Mouse (Mus musculus): ENCODE data around the gene Kansl2. TPM values are rescaled to one million over a fixed set of nuclear protein-coding genes. Genes with fewer than 3 reads are reported as not detected.
A peak's percentile ranks its signal among the peaks of the same experiment; 100 is the strongest.

The Kansl2 gene
- total RNA-seq (2014; rRNA removed) (53.3 and 69.6 TPM in 2 replicates), polyA plus RNA-seq (2015; fragmentation: Nextera tagmentation; extraction: Ambion mirVana) (95.1 and 96.8 TPM in 2 replicates)

DNA sequence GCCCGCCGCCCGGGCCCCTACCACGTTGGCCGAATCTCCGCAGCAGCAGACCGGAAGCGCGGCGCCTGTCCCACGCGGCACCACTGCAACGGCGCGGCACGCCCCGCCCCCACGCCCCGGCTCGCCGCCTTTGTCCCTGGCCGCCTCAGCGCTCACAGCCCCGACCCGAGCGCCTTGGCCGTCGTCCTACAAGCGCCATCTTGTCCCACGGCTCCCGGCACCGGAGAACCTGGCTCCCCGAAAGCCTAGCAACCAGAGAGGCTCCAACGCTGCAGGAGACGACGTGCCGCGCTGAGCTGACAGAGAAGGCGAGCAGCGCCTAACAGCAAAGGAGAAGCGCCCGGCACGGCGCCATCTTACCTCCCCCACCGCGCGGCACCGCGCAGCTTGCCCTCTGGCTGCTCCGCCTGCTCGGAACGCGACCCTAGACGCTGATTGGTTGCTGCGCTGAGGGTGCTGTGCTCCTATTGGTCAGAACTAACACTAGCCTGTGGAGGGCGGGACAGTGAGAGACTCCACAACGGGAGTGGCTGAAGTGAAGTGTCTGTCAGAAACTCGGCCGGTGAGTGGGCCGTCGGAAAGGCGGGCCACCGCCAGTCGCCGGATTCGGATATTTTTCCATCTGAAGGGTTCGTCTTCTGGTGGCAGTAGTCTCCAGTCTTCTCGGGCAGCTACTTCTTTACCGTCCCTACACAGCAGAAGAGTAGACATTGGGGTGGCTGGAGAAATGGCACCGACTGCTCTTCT, at the start of gene Kansl2:
Kansl2 (minus strand) TSS at position 384 of the 747 bp plus-strand sequence.
- peak within 1 kb of the TSS; percentile 100 for H3K27ac ChIP-seq
- H3K4me1 ChIP-seq (ENCODE audit: insufficient read depth, low read length) = peaks cover 4% of the 10 kb centered on the region
- H3K4me2 ChIP-seq (ENCODE audit: low read depth, low read length) = peak within 1 kb of the TSS; percentile 91
- peak within 1 kb of the TSS; percentile 84 for H3K4me3 ChIP-seq (ENCODE audit: low read length)
- WGBS = 0% methylated on average over 61 of the region's 70 CpGs
- peak; percentile 28; the same call in 1 of the 2 replicates for TF ChIP-seq CTCF (IDR thresholded peaks at IDR 0.05; ENCODE audit: low read depth)
- ATAC-seq (peak; percentile 100), DNase-seq (ENCODE audit: low spot score) (peak; percentile 99)
- H3K36me3 ChIP-seq (ENCODE audit: insufficient read depth, low read length) = peaks cover 13% of the 10 kb centered on the region
- no peaks in the 10 kb centered on the region for H3K27me3 ChIP-seq (ENCODE audit: insufficient read depth, low read length)
- H3K9ac ChIP-seq (replicated peaks; ENCODE audit: low read length) = peak within 1 kb of the TSS; percentile 94
- H3K9me3 ChIP-seq (ENCODE audit: low read length) = no peaks in the 10 kb centered on the region

DNA sequence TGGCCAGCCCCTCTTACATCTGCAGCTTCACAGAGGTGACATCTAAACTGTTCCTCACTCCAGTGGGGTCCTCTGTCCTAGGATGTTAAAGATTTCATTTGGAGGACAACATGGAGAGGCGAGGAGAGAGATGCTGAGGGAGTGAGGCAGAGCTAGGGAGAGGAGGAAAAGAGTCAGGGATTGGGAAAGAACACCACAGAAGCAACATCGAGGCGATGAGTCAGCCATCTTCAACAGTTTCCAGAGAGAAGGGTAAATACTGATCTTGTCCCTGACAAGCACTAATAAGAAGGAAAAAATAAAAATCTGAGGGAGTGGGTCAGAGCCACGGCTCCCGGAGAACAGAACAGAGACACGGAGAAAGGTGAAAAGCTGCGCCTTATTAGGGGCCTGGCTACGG, 48.9 kb upstream of the Kansl2 start:
- no peak for DNase-seq (ENCODE audit: low spot score)
- no peaks in the 10 kb centered on the region for H3K36me3 ChIP-seq (ENCODE audit: insufficient read depth, low read length)
- no peaks in the 10 kb centered on the region for H3K9me3 ChIP-seq (ENCODE audit: low read length)
- WGBS = 80% methylated on average over 8 of the region's 8 CpGs
- H3K4me2 ChIP-seq (ENCODE audit: low read depth, low read length) = no peak overlapping the region
- no peaks in the 10 kb centered on the region for H3K4me1 ChIP-seq (ENCODE audit: insufficient read depth, low read length)
- no peak overlapping the region for H3K27ac ChIP-seq
- no peaks in the 10 kb centered on the region for H3K27me3 ChIP-seq (ENCODE audit: insufficient read depth, low read length)
- no peak overlapping the region for H3K9ac ChIP-seq (replicated peaks; ENCODE audit: low read length)
- no peak for TF ChIP-seq CTCF (IDR thresholded peaks at IDR 0.05; ENCODE audit: low read depth)
- ATAC-seq = no peak
- H3K4me3 ChIP-seq (ENCODE audit: low read length) = no peak overlapping the region

DNA sequence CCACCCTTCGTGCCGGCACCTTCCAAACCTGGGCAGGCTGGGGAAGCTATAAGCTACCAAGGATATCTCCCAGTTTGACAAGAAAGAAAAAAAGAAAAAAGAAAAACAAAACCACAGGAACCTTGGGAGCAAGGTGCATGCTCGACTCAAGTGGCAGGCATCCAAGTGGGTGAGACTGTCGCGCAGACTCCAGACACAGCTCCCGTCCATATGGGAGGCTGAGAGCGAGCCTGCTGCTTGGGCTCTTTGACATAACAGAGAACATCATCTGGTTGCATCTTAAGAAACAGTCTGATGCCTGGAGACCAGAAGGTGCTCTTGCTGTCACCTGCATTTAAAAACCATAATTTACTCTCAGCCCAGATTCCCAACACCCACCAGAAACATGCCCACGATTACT, 48.3 kb upstream of the Kansl2 start:
- Histone ChIP-seq H3K36me3 (ENCODE audit: insufficient read depth, low read length) (no peaks in the 10 kb centered on the region), H3K9me3 (ENCODE audit: low read length) (no peaks in the 10 kb centered on the region), H3K27me3 (ENCODE audit: insufficient read depth, low read length) (no peaks in the 10 kb centered on the region), H3K4me2 (ENCODE audit: low read depth, low read length) (no peak overlapping the region), H3K27ac (no peak overlapping the region), H3K4me1 (ENCODE audit: insufficient read depth, low read length) (no peaks in the 10 kb centered on the region), H3K9ac (replicated peaks; ENCODE audit: low read length) (no peak overlapping the region), H3K4me3 (ENCODE audit: low read length) (no peak overlapping the region)
- no peak for TF ChIP-seq CTCF (IDR thresholded peaks at IDR 0.05; ENCODE audit: low read depth)
- no peak for ATAC-seq
- no peak for DNase-seq (ENCODE audit: low spot score)
- WGBS = 71% methylated on average over 8 of the region's 8 CpGs

DNA sequence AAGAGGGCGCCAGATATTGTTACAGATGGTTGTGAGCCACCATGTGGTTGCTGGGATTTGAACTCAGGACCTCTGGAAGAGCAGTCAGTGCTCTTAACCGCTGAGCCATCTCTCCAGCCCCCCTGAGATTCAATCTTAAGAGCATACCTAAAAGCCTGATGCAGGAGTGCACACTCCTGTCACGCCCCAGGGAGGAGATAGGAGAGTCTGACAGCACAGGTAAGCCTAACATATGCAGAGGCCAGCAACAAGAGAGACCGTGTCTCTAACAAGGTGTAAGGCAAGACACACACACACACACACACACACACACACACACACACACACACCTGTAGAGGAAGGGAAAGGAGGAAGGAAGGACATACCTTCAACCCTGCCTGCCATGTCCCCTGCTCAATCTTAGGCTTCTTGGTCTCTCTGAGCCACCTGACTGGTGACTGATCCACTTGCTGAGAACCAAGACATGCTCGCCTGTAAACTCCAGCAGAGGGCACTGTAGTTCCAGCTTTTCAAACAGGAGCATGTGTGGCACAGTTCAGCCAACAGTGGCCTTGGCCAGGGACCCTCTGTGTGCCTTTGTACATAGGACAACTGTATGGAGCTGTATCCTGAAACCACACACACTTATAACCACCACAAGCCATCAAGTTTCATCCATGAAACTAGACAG, 45.9 kb upstream of the Kansl2 start:
- Histone ChIP-seq H3K4me1 (ENCODE audit: insufficient read depth, low read length) (no peaks in the 10 kb centered on the region), H3K27me3 (ENCODE audit: insufficient read depth, low read length) (no peaks in the 10 kb centered on the region), H3K27ac (no peak overlapping the region), H3K4me2 (ENCODE audit: low read depth, low read length) (no peak overlapping the region), H3K4me3 (ENCODE audit: low read length) (no peak overlapping the region), H3K36me3 (ENCODE audit: insufficient read depth, low read length) (no peaks in the 10 kb centered on the region), H3K9me3 (ENCODE audit: low read length) (no peaks in the 10 kb centered on the region), H3K9ac (replicated peaks; ENCODE audit: low read length) (no peak overlapping the region)
- ATAC-seq (peak; percentile 88), DNase-seq (ENCODE audit: low spot score) (peak; percentile 93)
- TF ChIP-seq CTCF (IDR thresholded peaks at IDR 0.05; ENCODE audit: low read depth) = peak; percentile 94
- whole genome bisulfite sequencing = 44% methylated on average over 4 of the region's 5 CpGs

DNA sequence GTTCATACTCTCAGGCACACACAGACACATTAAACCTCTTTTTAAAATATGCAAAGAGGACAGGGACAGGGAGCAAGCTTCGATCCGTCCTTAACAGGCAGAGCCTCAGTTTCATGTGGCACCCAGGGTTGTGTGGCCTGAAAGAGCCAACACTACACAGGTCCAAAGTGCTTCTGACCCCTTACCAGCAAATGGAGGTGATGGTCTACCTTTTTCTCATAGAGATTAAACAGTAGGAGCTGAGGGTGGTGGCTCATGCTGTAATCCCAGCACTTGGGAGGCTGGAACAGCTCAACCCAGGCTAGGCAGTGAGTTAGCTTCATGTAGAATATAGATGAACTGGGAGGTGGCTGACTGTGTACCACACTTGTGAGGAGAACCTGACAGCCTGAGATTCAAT, 45.2 kb upstream of the Kansl2 start:
- DNase-seq (ENCODE audit: low spot score) = no peak
- Histone ChIP-seq H3K9me3 (ENCODE audit: low read length) (no peaks in the 10 kb centered on the region), H3K27me3 (ENCODE audit: insufficient read depth, low read length) (no peaks in the 10 kb centered on the region), H3K4me3 (ENCODE audit: low read length) (no peak overlapping the region), H3K4me2 (ENCODE audit: low read depth, low read length) (no peak overlapping the region), H3K9ac (replicated peaks; ENCODE audit: low read length) (no peak overlapping the region), H3K36me3 (ENCODE audit: insufficient read depth, low read length) (no peaks in the 10 kb centered on the region), H3K4me1 (ENCODE audit: insufficient read depth, low read length) (no peaks in the 10 kb centered on the region), H3K27ac (no peak overlapping the region)
- ATAC-seq = no peak
- WGBS = 51% methylated on average over 2 of the region's 2 CpGs
- no peak for TF ChIP-seq CTCF (IDR thresholded peaks at IDR 0.05; ENCODE audit: low read depth)

DNA sequence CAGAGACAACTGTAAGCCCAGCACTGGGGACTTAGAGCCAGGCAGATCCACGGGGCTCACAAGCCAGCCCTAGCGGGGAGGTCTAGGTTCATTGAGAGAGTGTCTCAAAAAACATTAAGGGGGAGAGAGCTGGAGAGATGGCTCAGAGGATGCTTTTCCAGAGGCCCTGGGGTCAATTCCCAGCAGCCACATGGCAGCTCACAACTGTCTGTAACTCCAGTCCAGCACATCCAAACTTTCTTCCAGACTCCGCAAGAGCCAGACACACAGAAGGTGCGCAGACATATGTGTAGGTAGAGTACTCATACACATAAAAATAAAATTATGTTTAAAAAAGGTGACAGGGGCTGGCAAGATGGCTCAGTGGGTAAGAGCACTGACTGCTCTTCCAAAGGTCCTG, 39.2 kb upstream of the Kansl2 start:
- Histone ChIP-seq H3K27me3 (ENCODE audit: insufficient read depth, low read length) (no peaks in the 10 kb centered on the region), H3K9me3 (ENCODE audit: low read length) (no peaks in the 10 kb centered on the region), H3K36me3 (ENCODE audit: insufficient read depth, low read length) (no peaks in the 10 kb centered on the region), H3K4me1 (ENCODE audit: insufficient read depth, low read length) (peaks cover 6% of the 10 kb centered on the region; the same call in 1 of the 2 replicates), H3K4me2 (ENCODE audit: low read depth, low read length) (no peak overlapping the region), H3K27ac (no peak overlapping the region), H3K4me3 (ENCODE audit: low read length) (no peak overlapping the region), H3K9ac (replicated peaks; ENCODE audit: low read length) (no peak overlapping the region)
- TF ChIP-seq CTCF (IDR thresholded peaks at IDR 0.05; ENCODE audit: low read depth) = no peak
- ATAC-seq = no peak
- WGBS = 76% methylated on average over 4 of the region's 4 CpGs
- no peak for DNase-seq (ENCODE audit: low spot score)

All from hindbrain, postnatal 0 days (tissue).